Mouse (Mus musculus): Measurements from ENCODE around the gene Commd4.

DNA sequence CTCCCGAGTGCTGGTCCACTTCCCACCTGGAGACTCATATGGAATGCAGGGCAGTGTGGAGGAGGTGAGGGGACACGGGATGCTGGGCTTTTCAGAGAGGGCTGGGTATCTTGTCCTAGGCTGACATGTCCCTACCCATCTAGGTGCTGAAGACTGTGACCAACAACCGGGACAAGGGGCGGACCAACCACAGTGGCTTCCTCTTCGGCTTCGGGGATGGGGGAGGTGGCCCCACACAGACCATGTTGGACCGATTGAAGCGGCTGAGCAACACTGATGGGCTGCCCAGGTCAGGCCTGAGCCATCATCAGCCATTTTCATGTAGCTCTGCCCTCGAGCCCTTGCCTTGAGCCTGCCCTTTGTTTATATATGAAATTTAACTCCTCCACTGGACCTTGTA is 20.4 kb downstream of the Commd4 start:
- TF ChIP-seq CTCF (IDR thresholded peaks at IDR 0.05; ENCODE audit: borderline replicate concordance, insufficient read depth, low read length) (no peak), POLR2A (IDR thresholded peaks at IDR 0.05; ENCODE audit: low read depth, low read length) (no peak)

Measured in embryonic fibroblast, embryonic 13.5 days (primary cell).